Mouse (Mus musculus) embryonic facial prominence, embryonic 11.5 days (tissue): ENCODE measurements at regions not wholly inside any gene's neighbourhood (a gene's known extent, or its start where the extent isn't known, plus 50 kb on each side); places are given as distances from the start of the nearest gene placed in this dataset.
A peak's percentile ranks its signal among the peaks of the same experiment; 100 is the strongest.

Experiments used
- ATAC-seq: fragments of 200-750 bp; cut with Nextera tagmentation; replicated peaks from 2 replicates; pipeline ENCODE4 v1.8.0; 2017; ENCODE audit warnings: low read depth; ENCODE audit not compliant: insufficient number of reproducible peaks, low FRiP score, low TSS enrichment
- DNase-seq: peaks from one replicate; pipeline ENCODE4 v3.0.0-alpha.2; 2015; ENCODE audit warnings: low spot score
- H3K27ac ChIP-seq: fragments of 300-500 bp; sonication (generic); replicated peaks from 2 replicates; pipeline ENCODE4 v1.5.1; 2014; ENCODE audit warnings: mild to moderate bottlenecking, low read depth, low read length, control low read depth
- H3K27me3 ChIP-seq: fragments of 300-500 bp; sonication (generic); 2 replicates; pipeline ENCODE4 v1.6.1; 2014; ENCODE audit warnings: mild to moderate bottlenecking, low read length, moderate library complexity, mixed read lengths; ENCODE audit not compliant: control insufficient read depth, insufficient read depth
- H3K36me3 ChIP-seq: fragments of 300-500 bp; sonication (generic); replicated peaks from 2 replicates; pipeline ENCODE4 v1.6.1; 2014; ENCODE audit warnings: low read depth, mild to moderate bottlenecking, low read length, moderate library complexity, mixed read lengths; ENCODE audit not compliant: control insufficient read depth, insufficient read depth
- H3K4me1 ChIP-seq: fragments of 300-500 bp; sonication (generic); 2 replicates; pipeline ENCODE4 v1.6.1; 2014; ENCODE audit warnings: low read length, mixed read lengths; ENCODE audit not compliant: control insufficient read depth, insufficient read depth
- H3K4me2 ChIP-seq: fragments of 300-500 bp; sonication (generic); 2 replicates; pipeline ENCODE4 v1.6.1; 2014; ENCODE audit warnings: low read depth, mild to moderate bottlenecking, control low read depth, low read length, moderate library complexity
- H3K4me3 ChIP-seq: fragments of 300-500 bp; sonication (generic); 2 replicates; pipeline ENCODE4 v1.5.1; 2014; ENCODE audit warnings: low read depth, low read length, control low read depth
- H3K9ac ChIP-seq: fragments of 300-500 bp; sonication (generic); replicated peaks from 2 replicates; pipeline ENCODE4 v1.6.1; 2014; ENCODE audit warnings: mild to moderate bottlenecking, control low read depth, low read length
- H3K9me3 ChIP-seq: fragments of 300-500 bp; sonication (generic); replicated peaks from 2 replicates; pipeline ENCODE4 v1.6.1; 2016; ENCODE audit warnings: mild to moderate bottlenecking, low read length, inconsistent platforms, mixed read lengths; ENCODE audit not compliant: control insufficient read depth
- WGBS: fragments of 180-500 bp; shearing (Covaris S2); extraction: QIAGEN DNeasy Blood & Tissue Kit; methylation state at CpG from one replicate; pipeline ENCODE4 v1.1.7; 2014; 5-methylcytosine and 5-hydroxymethylcytosine counted together

DNA sequence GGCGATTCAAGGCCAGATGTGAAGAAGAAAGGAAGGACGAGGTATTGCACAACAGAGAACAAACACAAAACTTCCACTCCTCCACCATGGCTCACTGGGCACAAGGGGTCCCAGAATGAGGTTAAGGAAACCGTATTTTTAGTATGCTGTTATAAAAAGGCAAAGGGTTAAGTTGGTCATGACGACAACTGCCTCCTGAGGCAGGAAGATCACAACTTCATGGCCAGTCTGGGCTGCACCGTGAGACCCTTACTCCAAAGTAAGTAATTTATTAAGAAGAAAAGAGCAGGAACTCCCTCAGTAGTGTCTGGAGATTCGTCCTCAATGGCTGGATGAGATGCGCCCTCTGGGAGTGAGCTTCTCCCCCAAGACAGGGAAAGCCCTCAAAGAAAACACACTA lies 151.2 kb downstream of the Gm12728 start:
- Histone ChIP-seq H3K27me3 (no peaks in the 10 kb centered on the region), H3K27ac (peak overlapping the region; percentile 44; the same call in 1 of the 2 replicates), H3K9ac (no peak overlapping the region), H3K36me3 (no peaks in the 10 kb centered on the region), H3K9me3 (no peaks in the 10 kb centered on the region), H3K4me1 (no peaks in the 10 kb centered on the region), H3K4me2 (no peak overlapping the region), H3K4me3 (no peak overlapping the region)
- no peak for ATAC-seq
- DNase-seq, result no peak
- 79% methylated on average over 7 of the region's 7 CpGs for WGBS

DNA sequence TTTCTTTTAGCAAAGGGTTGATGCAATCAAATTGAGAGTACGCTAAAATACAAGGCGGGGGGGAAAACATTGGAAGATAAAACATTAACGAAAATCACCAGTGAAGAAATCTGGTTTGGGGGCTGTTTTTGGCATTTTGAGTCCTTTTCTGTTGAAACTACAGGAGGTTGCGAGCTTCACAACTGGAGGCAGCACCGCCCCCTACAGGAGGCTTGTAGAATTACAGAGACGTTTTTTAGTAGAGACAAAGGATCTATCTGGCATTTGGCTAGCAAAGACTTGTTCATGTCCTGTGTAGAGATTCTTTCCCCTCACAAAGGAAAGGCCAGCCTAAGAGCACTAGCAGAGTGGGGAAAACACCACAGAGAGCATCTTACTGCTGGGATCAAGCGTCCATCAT lies 152.1 kb downstream of the Gm12728 start:
- DNase-seq, result peak; percentile 85
- no peak for ATAC-seq
- H3K9me3 ChIP-seq, result no peaks in the 10 kb centered on the region
- H3K4me3 ChIP-seq, result no peak overlapping the region
- H3K27me3 ChIP-seq, result no peaks in the 10 kb centered on the region
- H3K9ac ChIP-seq, result no peak overlapping the region
- no peak overlapping the region; the same call in 1 of the 2 replicates for H3K27ac ChIP-seq
- no peaks in the 10 kb centered on the region for H3K4me1 ChIP-seq
- H3K36me3 ChIP-seq, result no peaks in the 10 kb centered on the region
- no peak overlapping the region for H3K4me2 ChIP-seq
- WGBS, result 33% methylated on average over 7 of the region's 7 CpGs

DNA sequence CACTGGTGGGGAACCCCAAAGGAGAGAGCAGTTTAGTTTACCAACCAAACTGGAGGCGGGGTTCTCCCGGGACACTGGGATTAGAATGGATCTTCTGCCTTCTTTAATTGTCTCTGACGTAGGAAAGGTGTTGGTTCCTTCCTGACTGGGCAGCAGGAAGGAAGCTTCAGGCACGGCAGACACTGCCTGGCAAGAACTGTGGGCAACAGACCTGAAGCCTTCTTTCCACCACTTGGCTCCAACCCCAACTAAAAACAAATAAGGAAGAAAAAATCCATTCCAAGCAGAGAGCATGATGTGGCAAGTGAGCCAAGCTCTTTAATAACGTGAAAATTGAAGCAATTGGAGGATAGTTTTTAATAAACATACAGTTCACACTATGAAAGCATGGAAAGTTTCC lies 155.3 kb downstream of the Gm12728 start:
- DNase-seq, result no peak
- no peak overlapping the region for H3K4me2 ChIP-seq
- no peaks in the 10 kb centered on the region for H3K36me3 ChIP-seq
- no peaks in the 10 kb centered on the region for H3K27me3 ChIP-seq
- no peak overlapping the region for H3K9ac ChIP-seq
- ATAC-seq, result no peak
- WGBS, result 72% methylated on average over 5 of the region's 5 CpGs
- no peaks in the 10 kb centered on the region for H3K4me1 ChIP-seq
- H3K4me3 ChIP-seq, result no peak overlapping the region
- no peak overlapping the region for H3K27ac ChIP-seq
- H3K9me3 ChIP-seq, result no peaks in the 10 kb centered on the region

DNA sequence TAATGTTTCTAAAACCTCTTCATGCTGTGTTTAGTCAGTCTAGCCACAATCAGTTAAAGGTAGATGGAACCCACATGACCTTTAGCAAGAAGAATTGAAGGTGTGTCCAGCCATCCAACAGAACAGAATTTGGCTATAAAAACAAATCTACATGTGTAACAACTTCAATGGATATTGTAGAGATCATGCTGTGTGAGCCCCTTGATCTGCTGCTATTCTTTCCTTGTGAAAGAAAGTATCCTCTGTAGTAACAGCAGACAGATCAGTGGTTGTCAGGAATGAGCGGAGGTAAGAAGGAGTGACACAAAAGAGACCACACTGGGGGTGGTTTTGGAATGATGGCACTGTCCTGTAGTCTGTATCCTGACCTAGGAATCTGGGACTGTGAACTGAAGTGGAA lies 156.3 kb downstream of the Gm12728 start:
- ATAC-seq, result no peak
- H3K27ac ChIP-seq, result no peak overlapping the region
- 84% methylated on average over 1 of the region's 1 CpGs for WGBS

DNA sequence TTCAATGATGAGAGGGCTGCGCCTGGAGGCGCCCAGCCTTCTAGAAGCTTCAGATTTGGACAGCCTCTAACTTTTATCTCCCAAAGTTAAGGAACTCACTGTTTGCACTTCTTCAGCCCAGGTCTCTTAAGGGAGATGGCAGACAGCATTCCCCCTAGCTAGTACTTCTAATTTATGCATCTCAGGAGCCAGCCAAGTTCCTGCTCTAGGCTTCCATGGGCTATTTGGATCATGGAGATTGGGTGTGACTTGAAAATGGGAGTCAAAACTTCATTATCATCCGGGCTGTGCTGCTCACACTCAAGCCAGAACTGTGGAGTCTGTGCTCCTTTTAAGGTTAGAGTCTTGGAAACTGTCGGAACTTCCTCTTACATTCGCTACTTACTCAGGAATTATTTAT lies 158.7 kb downstream of the Gm12728 start:
- H3K27me3 ChIP-seq, result no peaks in the 10 kb centered on the region
- no peaks in the 10 kb centered on the region for H3K9me3 ChIP-seq
- no peak overlapping the region for H3K9ac ChIP-seq
- ATAC-seq, result no peak
- H3K4me2 ChIP-seq, result no peak overlapping the region
- no peaks in the 10 kb centered on the region for H3K36me3 ChIP-seq
- no peaks in the 10 kb centered on the region for H3K4me1 ChIP-seq
- no peak overlapping the region for H3K27ac ChIP-seq
- H3K4me3 ChIP-seq, result no peak overlapping the region
- DNase-seq, result no peak
- WGBS, result 89% methylated on average over 5 of the region's 5 CpGs

More for the DNA sequence above, 156.3 kb downstream of the Gm12728 start:
- no peaks in the 10 kb centered on the region for H3K9me3 ChIP-seq
- H3K9ac ChIP-seq, result no peak overlapping the region
- H3K4me3 ChIP-seq, result no peak overlapping the region
- H3K27me3 ChIP-seq, result no peaks in the 10 kb centered on the region
- DNase-seq, result no peak
- H3K36me3 ChIP-seq, result no peaks in the 10 kb centered on the region
- no peak overlapping the region for H3K4me2 ChIP-seq
- no peaks in the 10 kb centered on the region for H3K4me1 ChIP-seq

DNA sequence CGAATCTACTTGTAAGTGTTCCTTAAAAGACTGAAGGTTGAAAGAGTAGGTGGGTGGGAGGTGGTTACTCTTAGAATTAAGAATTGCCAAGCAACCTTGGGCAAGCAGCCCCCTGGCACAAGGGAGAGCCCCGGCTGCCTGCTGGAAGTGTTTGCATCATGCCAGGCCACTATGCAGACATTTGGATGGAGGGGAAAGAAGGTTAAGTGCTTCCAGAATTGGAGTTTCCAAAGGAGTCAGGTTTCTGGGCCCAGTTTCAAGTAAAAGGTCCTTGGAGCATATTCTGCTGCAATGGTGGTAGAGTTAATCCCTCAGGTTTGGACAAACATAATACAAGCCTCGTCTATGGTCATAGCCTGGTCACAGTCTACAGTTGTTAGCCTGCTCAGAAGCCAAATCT lies 162.7 kb downstream of the Gm12728 start:
- WGBS, result 72% methylated on average over 3 of the region's 3 CpGs
- no peak for ATAC-seq

DNA sequence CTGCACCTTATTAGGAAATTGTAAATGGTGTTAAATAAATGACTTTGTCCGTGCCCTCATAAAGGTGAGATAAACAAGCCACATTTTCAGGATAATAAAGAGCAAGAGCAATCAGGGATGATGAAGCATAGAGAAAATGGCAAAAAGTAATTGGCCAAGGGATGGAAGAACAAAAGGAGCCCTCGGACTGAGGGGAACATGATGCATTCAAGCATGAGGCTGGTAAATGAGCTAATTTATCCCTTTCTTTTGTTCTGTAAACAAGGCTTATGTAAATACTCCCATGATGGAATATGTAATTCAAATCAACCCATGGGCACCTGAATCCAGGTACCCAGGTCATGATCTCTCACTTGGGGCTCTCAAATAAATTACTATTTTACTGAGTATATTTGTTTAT lies 166.8 kb downstream of the Gm12728 start:
- ATAC-seq, result no peak
- 70% methylated on average over 2 of the region's 2 CpGs for WGBS
- Histone ChIP-seq H3K27ac (no peak overlapping the region), H3K4me1 (no peaks in the 10 kb centered on the region), H3K9me3 (no peaks in the 10 kb centered on the region), H3K4me2 (no peak overlapping the region), H3K9ac (no peak overlapping the region), H3K36me3 (no peaks in the 10 kb centered on the region), H3K27me3 (no peaks in the 10 kb centered on the region), H3K4me3 (no peak overlapping the region)
- DNase-seq, result no peak

More for the DNA sequence above, 162.7 kb downstream of the Gm12728 start:
- no peak overlapping the region for H3K4me3 ChIP-seq
- H3K36me3 ChIP-seq, result no peaks in the 10 kb centered on the region
- no peak overlapping the region for H3K9ac ChIP-seq
- H3K27me3 ChIP-seq, result no peaks in the 10 kb centered on the region
- H3K9me3 ChIP-seq, result no peaks in the 10 kb centered on the region
- H3K4me1 ChIP-seq, result no peaks in the 10 kb centered on the region
- no peak for DNase-seq
- no peak overlapping the region for H3K4me2 ChIP-seq
- H3K27ac ChIP-seq, result no peak overlapping the region

DNA sequence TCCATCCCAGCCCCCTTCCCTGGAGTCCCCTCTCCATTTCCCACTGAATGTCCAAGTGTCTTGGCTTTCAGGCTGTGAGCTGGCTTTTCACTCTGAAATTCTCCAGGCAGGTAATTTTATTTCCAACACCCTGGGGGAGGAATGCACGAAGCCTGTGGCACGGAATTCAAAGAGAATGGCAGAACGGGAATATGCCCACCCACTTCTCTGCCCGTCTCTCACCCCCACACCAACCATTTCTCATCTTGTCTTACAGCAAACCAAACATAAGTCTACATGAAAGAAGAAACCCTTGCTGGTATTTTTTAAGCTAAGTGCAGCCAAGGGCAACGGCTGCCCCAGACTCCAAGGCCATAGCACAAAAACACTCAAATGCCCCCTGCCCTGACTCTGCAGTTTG lies 168.7 kb downstream of the Gm12728 start:
- no peaks in the 10 kb centered on the region; the same call in 1 of the 2 replicates for H3K4me1 ChIP-seq
- no peaks in the 10 kb centered on the region for H3K36me3 ChIP-seq
- WGBS, result 58% methylated on average over 5 of the region's 5 CpGs
- no peaks in the 10 kb centered on the region for H3K9me3 ChIP-seq
- no peak for DNase-seq
- no peak overlapping the region for H3K4me3 ChIP-seq
- no peak overlapping the region for H3K27ac ChIP-seq
- ATAC-seq, result no peak
- no peak overlapping the region for H3K9ac ChIP-seq
- no peak overlapping the region for H3K4me2 ChIP-seq
- H3K27me3 ChIP-seq, result no peaks in the 10 kb centered on the region
